In the genomic region with DNA sequence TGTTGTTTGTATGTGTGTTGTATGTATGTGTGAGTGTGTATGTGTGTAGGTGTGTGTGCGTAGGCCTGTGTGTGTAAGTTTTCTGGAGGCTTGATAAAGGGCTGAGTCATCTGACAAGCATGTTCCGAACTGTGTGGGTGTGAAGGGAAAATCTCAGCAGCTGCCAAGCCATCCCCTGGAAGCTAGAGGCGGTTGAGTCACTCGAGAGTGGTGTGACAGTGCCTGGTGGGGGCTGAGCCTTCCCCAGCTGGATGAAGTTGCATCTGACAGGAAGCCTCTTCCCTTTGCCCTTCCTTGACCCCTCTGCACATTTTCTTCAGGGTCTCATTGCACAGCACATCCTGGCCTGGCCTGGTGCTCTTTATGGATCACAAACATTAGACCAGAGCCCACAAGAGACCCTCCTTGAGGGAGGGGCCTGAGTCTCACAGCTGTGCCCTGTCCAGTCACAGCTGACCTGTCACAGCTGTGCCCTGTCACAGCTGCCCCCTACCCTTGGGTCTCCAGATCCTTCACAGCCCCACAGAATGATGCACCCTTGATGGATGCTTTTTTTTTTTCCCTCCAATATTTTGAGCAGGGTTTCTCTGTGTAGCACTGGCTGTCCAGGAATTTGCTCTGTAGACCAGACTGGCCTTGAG, we compare ENCODE assay signal across 8 mouse cellular contexts. TPM values are rescaled to one million over a fixed set of nuclear protein-coding genes. Genes with fewer than 3 reads are reported as not detected.
DNase-seq lines count a peak whose midpoint lies in the region; ATAC-seq and TF ChIP-seq lines count a peak whose summit lies in the region.

No protein-coding gene starts in this region.

- H3K9ac ChIP-seq in forebrain, embryonic 15.5 days (replicated peaks): no peak overlapping the region

- WGBS in kidney, adult 2 months: 43% methylated on average over 4 of the region's 4 CpGs
- 80% methylated on average over 4 of the region's 4 CpGs for WGBS in forebrain, embryonic 15.5 days

- no peak for TF ChIP-seq POLR2A in kidney, adult 2 months (IDR thresholded peaks at IDR 0.05; ENCODE audit: low read depth, low read length)

- H3K36me3 ChIP-seq in kidney, adult 2 months (ENCODE audit: control insufficient read depth, insufficient read depth, low read length): peaks cover 5% of the 10 kb centered on the region; the same call in 1 of the 2 replicates
- no peaks in the 10 kb centered on the region for H3K36me3 ChIP-seq in forebrain, embryonic 15.5 days

- ATAC-seq in activated CD4-positive, CD25-positive, alpha-beta regulatory T cell, adult 4 months: peak; percentile 55
- ATAC-seq in forebrain, embryonic 15.5 days (replicated peaks): no peak

- no peaks in the 10 kb centered on the region for H3K27me3 ChIP-seq in kidney, adult 2 months (replicated peaks; ENCODE audit: control insufficient read depth, insufficient read depth, low read length)
- no peaks in the 10 kb centered on the region for H3K27me3 ChIP-seq in forebrain, embryonic 15.5 days

- DNase-seq in kidney, adult 2 months: peak; percentile 54
- no peak for DNase-seq in kidney, adult 18-20 months
- peak; percentile 99 for DNase-seq in heart, adult 11 months
- DNase-seq in kidney, postnatal 36 days: peak; percentile 46 to 66
- DNase-seq in mesoderm, embryonic 11.5 days (ENCODE audit: low read depth, low spot score): peak; percentile 29
- no peak for DNase-seq in thymus, postnatal 14 days

- no peak overlapping the region for H3K4me2 ChIP-seq in forebrain, embryonic 15.5 days (replicated peaks)

- H3K27ac ChIP-seq in kidney, adult 2 months (ENCODE audit: insufficient read depth, low read depth, low read length): no peak overlapping the region
- H3K27ac ChIP-seq in forebrain, embryonic 15.5 days (replicated peaks): no peak overlapping the region

- H3K9me3 ChIP-seq in forebrain, embryonic 15.5 days: no peaks in the 10 kb centered on the region

- H3K4me1 ChIP-seq in kidney, adult 2 months (ENCODE audit: control insufficient read depth, insufficient read depth, low read length): no peaks in the 10 kb centered on the region
- no peaks in the 10 kb centered on the region for H3K4me1 ChIP-seq in forebrain, embryonic 15.5 days

- no peak overlapping the region for H3K4me3 ChIP-seq in kidney, adult 2 months (ENCODE audit: insufficient read depth, low read depth, low read length)
- no peak overlapping the region for H3K4me3 ChIP-seq in forebrain, embryonic 15.5 days

- TF ChIP-seq CTCF in kidney, adult 2 months (conservative IDR thresholded peaks at IDR 0.05; ENCODE audit: insufficient read depth, insufficient read length, low read depth, low read length): no peak

RNA-seq across cellular contexts. Expression of a gene that starts 30.6 kb away (rescaled TPM):
- 10.1 and 13.6 TPM in 2 replicates for polyA plus RNA-seq in kidney, adult 2 months (2012; rRNA removed)
- 10 to 100 TPM; 54.1 to 58.9 TPM for polyA plus RNA-seq in activated CD4-positive, CD25-positive, alpha-beta regulatory T cell, adult 4 months (2017; shearing (Covaris generic))
- 2.4 and 3.1 TPM in 2 replicates for polyA plus RNA-seq in forebrain, embryonic 15.5 days (2015; fragmentation: Nextera tagmentation; extraction: Ambion mirVana)

Comparison
In these comparisons a context has a peak if more than half of its experiments do, and no peak if none do; other contexts are left out.
1. DNase-seq: peak in kidney, adult 2 months (single experiment), heart, adult 11 months (single experiment), kidney, postnatal 36 days (2 of 2) and mesoderm, embryonic 11.5 days (single experiment); none in kidney, adult 18-20 months (single experiment) and thymus, postnatal 14 days (single experiment).